7 mouse cellular contexts compared by ENCODE assay signal in the genomic region with DNA sequence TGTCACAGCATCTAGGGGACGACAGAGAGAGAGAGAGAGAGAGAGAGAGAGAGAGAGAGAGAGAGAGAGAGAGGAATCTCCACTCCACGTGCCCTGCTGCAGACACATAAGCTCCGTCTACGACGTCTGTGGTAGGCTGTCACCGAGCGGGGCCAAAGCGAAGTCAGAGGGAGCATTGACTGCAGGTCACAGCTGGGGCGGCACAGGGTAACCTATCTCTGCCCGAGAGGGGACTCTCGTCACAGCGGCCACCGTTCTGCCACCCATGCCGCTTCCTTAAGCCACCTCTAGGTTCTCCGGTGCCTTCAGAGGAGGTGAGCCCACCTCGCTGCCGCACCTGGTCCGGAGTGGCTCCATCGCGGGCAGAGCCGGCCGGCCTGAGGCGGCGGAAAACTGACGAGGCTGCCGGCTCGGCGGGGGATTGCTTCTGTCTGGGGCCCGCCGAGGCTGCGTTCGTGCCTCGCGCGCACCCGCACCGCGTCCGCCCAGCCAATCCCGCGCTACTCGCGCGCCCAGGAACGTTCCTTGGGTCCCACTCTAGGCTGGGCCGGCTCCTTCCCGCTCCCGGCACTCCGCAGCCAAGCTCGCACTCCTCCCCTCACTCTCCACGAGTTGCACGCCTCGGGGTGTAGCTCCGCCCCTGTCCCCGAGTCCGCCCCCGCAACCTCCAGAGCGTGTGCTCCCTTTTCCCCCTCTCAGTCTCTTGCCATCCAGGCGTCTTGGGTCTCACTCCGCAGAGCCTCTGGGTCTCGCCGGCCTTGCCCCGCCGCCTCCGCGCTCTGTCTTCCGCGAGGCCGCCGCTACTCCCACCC. TPM values are rescaled to one million over a fixed set of nuclear protein-coding genes. Genes with fewer than 3 reads are reported as not detected.
DNase-seq lines count a peak whose midpoint lies in the region; ATAC-seq lines count a peak whose summit lies in the region.

Gphn (plus strand) TSS at position 673 of the 812 bp plus-strand sequence.

- H3K27me3 ChIP-seq in intestine, embryonic 14.5 days (replicated peaks; ENCODE audit: control insufficient read depth, insufficient read depth, low read length), result no peaks in the 10 kb centered on the region
- H3K27me3 ChIP-seq in midbrain, embryonic 10.5 days (ENCODE audit: low read depth, poor library complexity, severe bottlenecking), result no peaks in the 10 kb centered on the region

- H3K27ac ChIP-seq in intestine, embryonic 14.5 days (ENCODE audit: low read depth), result peak within 1 kb of the TSS; percentile 93
- H3K27ac ChIP-seq in midbrain, embryonic 10.5 days (replicated peaks), result peak within 1 kb of the TSS; percentile 96

- peak within 1 kb of the TSS; percentile 89 for H3K4me2 ChIP-seq in intestine, embryonic 14.5 days (ENCODE audit: low read length)

- H3K4me1 ChIP-seq in intestine, embryonic 14.5 days (replicated peaks; ENCODE audit: control insufficient read depth, insufficient read depth, low read length), result peaks cover 3% of the 10 kb centered on the region; the same call in 1 of the 2 replicates
- H3K4me1 ChIP-seq in midbrain, embryonic 10.5 days, result peaks cover 23% of the 10 kb centered on the region

- H3K9ac ChIP-seq in intestine, embryonic 14.5 days (ENCODE audit: low read length), result peak within 1 kb of the TSS; percentile 78

- peak; percentile 97 for ATAC-seq in intestine, embryonic 14.5 days (replicated peaks; ENCODE audit: low FRiP score, low TSS enrichment, low read depth)

- peak; percentile 85 to 88 for DNase-seq in adrenal gland, adult 18-20 months (ENCODE audit: low spot score in 2 of 2)
- peak; percentile 95 for DNase-seq in embryo, embryonic 11 days
- DNase-seq in gastrocnemius, postnatal 25 days, result peak; percentile 90
- DNase-seq in intestine, embryonic 14.5 days (ENCODE audit: low spot score), result peak; percentile 94
- DNase-seq in left cerebral cortex, postnatal 25 days (ENCODE audit: low spot score in 2 of 2), result peak; percentile 92 to 96
- DNase-seq in midbrain, embryonic 10.5 days (ENCODE audit: low spot score), result peak; percentile 88
- peak; percentile 89 for DNase-seq in right cerebral cortex, postnatal 4 days

- under 1% methylated on average over 64 of the region's 70 CpGs for WGBS in intestine, embryonic 14.5 days
- WGBS in midbrain, embryonic 10.5 days, result under 1% methylated on average over 59 of the region's 70 CpGs

- H3K36me3 ChIP-seq in intestine, embryonic 14.5 days (ENCODE audit: control insufficient read depth, insufficient read depth, low read length), result no peaks in the 10 kb centered on the region
- no peaks in the 10 kb centered on the region for H3K36me3 ChIP-seq in midbrain, embryonic 10.5 days

- peak within 1 kb of the TSS; percentile 86 for H3K4me3 ChIP-seq in intestine, embryonic 14.5 days (ENCODE audit: low read depth, low read length)
- peak within 1 kb of the TSS; percentile 90 for H3K4me3 ChIP-seq in midbrain, embryonic 10.5 days

- H3K9me3 ChIP-seq in intestine, embryonic 14.5 days (ENCODE audit: control insufficient read depth, low read length), result no peaks in the 10 kb centered on the region
- no peaks in the 10 kb centered on the region for H3K9me3 ChIP-seq in midbrain, embryonic 10.5 days (replicated peaks)

- intact Hi-C loops in left cerebral cortex, postnatal 25 days (cut with DNase I), result loop anchor here (2.0 to 5.0 kb wide), 3 partner anchors 127 to 636 kb away; partner anchors contain the start of genes Atp6v1d, Eif2s1 and Mpp5

RNA-seq across cellular contexts. Expression of gene Gphn, which starts in this region (rescaled TPM):
- total RNA-seq in adrenal gland, adult 18-20 months (2021), result 10 to 100 TPM; 25.0 to 27.7 TPM
- total RNA-seq in gastrocnemius, postnatal 25 days (2021), result 10 to 100 TPM; 29.2 to 30.1 TPM
- 20.3 and 22.2 TPM in 2 replicates for polyA plus RNA-seq in intestine, embryonic 14.5 days (2014; fragmentation: Nextera tagmentation; extraction: Ambion mirVana)
- 10 to 100 TPM; 63.4 to 70.9 TPM for total RNA-seq in left cerebral cortex, postnatal 25 days (2021)
- 14.3 and 19.1 TPM in 2 replicates for polyA plus RNA-seq in midbrain, embryonic 10.5 days (2016; fragmentation: Nextera tagmentation; extraction: Ambion mirVana)

Comparison
In these comparisons a context has a peak if more than half of its experiments do, and no peak if none do; other contexts are left out.
1. Peak in every context shown above with its lines: DNase-seq, ATAC-seq, H3K4me3 ChIP-seq and H3K27ac ChIP-seq.